Mouse (Mus musculus) WW6 (cell line): ENCODE measurements around the gene Nlk.
"Not testable (repeated sequence)": the region's sequence is repeated elsewhere in the genome, so short reads cannot be mapped to it uniquely, and the experiment has no call there.

ENCODE experiments used
- DNase-seq: peaks from one replicate; pipeline ENCODE4 v3.0.0-alpha.2; 2013; ENCODE audit warnings: low read depth, low spot score

The Nlk gene

DNA sequence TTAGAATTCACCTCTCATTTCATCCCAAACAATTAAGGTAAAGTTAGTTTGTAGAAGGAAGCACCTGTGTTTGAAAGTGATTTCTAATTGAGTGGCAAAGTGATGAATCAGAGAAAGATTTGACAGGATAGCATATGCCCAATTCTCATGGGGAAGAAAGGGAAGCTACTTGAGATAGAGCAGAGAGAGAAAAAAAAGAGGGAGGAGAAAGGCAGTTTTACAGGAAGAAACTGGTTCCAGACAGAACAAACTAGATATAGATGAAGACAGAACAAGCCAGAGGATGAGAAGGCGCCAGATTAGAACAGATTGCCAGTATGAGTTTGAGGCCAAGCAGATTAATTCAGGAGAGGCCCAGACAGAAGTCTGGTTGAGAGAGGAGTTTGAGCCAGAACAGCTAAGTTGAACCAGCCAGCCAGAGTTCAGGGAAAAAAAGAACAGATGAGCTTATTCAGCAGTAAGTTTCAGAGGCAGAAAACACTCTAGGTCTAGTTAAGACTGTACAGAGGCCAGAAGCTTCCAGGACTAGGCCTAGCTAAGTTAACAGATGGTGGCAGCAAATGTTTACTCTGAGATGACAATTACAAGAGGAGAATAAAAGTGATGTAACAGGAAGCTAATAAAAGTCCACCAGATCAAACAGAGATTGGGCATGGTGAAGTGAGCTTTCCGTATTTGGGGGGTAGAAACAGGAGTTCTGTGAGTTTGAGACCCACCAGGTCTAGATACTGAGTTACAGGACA lies 149.3 kb downstream of the Nlk start:
- no peak for DNase-seq

GRCm38 (mm10) chr11:78545181-78545580 lies 152.0 kb downstream of the Nlk start:
- no peak for DNase-seq

DNA sequence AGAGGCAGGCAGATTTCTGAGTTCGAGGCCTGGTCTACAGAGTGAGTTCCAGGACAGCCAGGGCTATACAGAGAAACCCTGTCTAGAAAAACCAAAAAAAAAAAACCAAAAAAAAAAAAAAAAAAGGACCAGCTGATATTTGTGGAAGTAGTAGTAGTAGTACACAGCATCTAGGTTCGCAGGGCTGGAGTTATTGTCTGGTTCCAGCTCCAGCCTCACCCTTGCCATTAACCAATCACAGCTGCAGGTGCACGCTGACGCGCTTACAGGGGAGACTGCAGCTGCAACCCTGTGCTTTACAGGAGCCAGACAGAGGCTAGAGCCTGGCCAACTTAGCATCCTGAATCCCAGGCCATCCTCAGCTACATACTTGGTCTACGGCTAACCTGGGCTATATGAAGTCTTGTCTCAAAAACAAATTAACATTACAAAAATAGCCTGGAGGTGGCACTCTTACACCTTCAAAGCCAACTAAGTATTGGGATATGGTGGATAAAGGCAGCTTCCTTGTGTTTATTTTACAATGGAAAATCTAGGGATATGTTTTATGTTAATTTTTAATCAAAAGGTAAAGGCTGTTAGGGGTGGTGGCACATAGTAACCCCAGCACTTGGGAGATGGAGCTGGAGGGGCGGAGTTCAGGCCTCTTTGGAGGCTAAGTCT lies 152.6 kb downstream of the Nlk start:
- no peak for DNase-seq

- DNase-seq, result no peak
Measured at GRCm38 (mm10) chr11:78540358-78540757, 156.8 kb downstream of the Nlk start.

GRCm38 (mm10) chr11:78536690-78537084 lies 160.5 kb downstream of the Nlk start:
- no peak for DNase-seq

DNA sequence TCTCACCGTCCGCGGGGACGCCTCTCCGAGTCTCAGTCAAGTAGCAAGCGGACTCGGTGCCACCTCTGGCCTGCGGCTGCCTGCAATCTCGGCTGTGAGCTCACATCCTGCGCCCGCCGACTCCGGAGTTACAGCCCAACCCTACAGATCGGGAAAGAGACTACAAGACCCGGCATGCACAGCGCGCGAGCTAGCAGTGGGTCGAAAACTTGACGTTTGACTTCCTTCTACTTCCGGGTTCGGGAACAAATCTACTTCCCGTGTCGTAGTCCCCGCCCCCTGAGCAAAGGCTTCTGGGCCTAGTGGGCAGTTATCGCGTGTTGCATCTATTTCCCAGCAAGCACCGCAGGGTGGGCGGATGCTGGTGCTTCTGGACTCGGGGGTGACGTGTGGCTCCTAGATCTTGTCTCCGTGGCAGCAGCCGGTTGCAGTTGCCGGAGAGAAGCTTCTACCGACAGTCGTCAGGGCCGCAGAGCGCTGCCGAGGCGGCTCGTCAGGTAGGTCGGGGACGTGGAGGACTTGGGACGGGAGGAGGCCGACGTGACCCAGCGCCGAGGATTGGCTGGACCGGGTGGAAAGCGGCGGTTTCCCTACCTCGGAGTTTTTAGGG lies 161.0 kb downstream of the Nlk start, which contains the start of the genes Tnfaip1 and Ift20:
TSS of gene Tnfaip1 (minus strand) at position 253 of the 610 bp plus-strand sequence.
TSS of gene Ift20 (plus strand) at position 282 of the 610 bp plus-strand sequence.
- DNase-seq, result peak; percentile 100

DNA sequence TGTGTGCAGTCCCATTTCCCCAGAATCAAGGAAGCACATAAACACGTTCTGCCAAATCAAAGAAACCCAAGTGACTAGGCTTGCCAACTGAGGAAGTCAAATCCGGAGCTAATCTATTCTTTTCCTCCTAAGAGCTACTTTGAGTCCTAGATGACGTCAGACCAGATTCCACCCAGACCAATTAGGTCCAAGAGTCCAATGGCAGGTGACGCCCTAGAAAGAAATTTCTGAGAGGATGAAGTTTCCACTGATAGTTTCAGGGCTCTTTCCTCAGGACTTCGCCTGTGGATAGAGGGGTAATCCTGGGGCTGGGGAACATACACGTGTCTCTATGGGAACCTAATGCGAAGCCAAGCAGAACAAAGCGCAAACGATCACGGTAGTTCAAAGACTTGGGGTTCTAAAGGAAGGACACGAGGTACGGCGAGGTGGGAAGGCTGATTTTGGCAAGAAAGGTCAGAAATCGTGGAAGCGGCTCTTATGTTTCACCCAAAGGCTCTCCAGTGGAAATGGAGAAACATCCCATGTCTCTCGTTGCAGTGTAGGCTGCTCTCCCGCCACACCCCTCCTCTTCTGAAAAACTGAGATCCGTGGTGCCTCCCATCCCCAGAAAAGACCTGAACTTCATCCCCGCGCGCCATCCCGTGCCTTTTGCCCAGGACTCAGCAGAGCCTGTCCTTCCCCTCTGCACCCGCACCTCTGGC lies 161.6 kb downstream of the Nlk start:
- DNase-seq, result no peak

- no peak for DNase-seq
Measured at GRCm38 (mm10) chr11:78534516-78534915, 162.7 kb downstream of the Nlk start.

DNA sequence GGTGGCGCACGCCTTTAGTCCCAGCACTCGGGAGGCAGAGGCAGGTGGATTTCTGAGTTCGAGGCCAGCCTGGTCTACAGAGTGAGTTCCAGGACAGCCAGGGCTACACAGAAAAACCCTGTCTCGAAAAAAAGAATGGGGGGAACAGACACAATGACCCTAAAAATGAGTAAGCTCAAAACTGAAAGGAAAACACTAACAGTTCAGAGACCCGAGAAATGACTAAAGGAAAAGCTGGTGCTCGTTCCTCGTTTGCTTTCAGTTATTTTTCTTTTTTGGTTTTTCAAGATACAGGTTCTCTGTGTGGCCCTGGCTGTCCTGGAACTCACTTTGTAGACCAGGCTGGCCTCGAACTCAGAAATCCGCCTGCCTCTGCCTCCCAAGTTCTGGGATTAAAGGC lies 165.7 kb downstream of the Nlk start:
- DNase-seq, result not testable (repeated sequence)

DNA sequence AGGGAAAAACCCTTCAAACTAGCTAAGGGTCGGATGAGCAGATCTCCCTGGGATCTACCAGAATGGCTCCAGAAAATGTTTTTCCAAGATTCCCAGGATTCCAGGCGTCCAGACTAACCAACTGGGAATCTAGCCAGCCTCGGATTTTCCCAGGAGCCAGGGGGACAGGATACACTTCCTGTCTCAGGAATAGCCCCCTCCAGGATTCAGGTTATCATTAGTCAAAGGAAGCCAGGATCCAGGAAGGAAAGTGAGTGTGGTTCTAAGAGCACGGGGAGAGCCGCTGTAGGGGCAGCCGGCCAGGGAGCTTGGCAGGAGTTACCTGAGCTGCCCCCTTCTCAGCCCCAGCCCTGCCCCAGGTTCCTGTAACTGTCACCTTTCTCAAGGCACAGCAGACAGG lies 166.1 kb downstream of the Nlk start:
- no peak for DNase-seq

DNA sequence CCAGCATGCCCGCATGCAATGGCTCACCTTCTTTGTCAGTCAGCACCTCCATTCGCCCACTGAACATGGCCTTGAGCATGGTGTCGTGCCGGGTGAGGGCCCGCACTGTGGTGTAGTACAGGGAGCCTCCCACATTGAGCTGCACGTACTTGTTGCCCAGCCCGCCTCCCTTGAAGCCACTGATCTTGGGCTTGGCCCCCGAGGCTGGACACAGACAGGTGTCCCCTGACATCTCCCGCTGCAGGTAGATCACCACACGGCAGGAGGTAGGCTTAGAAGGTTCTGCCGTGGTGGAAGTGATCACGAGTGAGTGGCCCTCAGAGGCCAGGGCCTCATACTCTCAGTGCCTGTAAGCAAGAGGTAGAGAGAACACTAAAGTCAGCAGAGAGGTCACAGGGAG lies 167.2 kb downstream of the Nlk start:
- DNase-seq, result no peak

DNA sequence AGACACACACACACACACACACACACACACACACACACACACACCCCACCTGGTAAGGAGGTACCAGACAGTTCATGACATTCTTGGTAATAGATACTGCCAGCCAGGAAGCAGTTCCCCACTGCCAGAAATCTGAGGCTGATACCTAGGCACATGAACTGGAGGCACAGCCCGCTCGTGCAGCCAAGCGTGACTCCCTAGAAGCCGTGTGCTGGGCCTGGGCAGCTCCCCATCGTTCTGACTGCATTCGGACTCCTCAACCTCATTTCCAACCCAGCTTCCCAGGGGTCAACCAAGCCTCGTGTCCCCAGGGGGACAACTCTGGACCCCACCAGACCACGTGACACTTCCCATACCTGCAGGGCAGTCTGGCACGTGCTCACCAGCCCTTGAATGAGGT lies 168.5 kb downstream of the Nlk start:
- DNase-seq, result no peak

- no peak for DNase-seq
Measured at GRCm38 (mm10) chr11:78524838-78525237, 172.3 kb downstream of the Nlk start.

GRCm38 (mm10) chr11:78523241-78523955 lies 173.8 kb downstream of the Nlk start:
- no peak for DNase-seq

- no peak for DNase-seq
Measured at GRCm38 (mm10) chr11:78522481-78522997, 174.6 kb downstream of the Nlk start.

DNA sequence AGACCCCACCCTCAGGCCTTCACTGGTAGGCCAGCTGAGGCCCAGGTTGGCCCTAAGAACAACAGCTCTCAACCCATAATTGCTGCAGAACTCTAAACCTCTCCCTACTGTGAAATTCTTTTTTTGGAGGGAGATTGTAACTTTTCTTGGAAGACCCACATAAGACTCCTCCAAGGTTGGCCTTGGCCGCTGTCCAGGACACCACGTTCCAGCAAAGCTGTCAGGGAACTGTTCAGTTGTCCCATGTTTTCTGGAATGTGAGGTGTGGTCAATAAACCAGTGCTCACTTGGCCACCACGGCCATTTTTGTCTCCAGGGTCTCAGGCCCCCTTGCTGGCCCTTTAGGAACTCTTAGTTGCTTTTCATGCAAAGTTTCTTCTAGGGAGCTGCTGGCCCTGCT lies 175.3 kb downstream of the Nlk start:
- DNase-seq, result no peak

- DNase-seq, result no peak
Measured at GRCm38 (mm10) chr11:78518931-78519330, 178.2 kb downstream of the Nlk start.
